Mouse (Mus musculus): ENCODE measurements at regions not wholly inside any gene's neighbourhood (a gene's known extent, or its start where the extent isn't known, plus 50 kb on each side); places are given as distances from the start of the nearest gene placed in this dataset.

DNA sequence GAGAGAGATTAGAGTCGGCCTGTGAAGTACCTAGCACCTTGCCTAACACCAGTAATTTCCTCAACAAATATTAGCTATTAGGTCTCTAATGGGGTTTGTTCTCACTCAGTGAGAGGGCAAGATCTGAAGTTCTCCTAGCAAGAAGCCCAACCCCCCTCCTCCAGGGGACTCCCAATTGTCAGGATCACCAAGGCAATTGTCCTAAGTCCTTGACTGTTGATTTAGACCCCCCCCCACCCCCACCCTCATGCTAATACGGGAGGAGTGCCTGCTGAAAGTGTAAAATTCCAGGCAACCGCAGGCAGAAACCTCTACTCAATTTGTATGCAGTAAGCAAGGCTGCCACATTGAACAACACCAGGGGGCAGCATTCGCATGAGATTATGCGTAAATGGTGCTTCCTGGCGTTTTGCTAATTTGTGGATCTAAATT lies 94.6 kb upstream of the Foxd3 start:
- H3K36me3 ChIP-seq (replicated peaks) = no peaks in the 10 kb centered on the region
- H3K4me1 ChIP-seq (ENCODE audit: insufficient read depth, low read depth, low read length) = no peaks in the 10 kb centered on the region
- peaks cover 33% of the 10 kb centered on the region for H3K9me3 ChIP-seq (replicated peaks)
- TF ChIP-seq GATA1 (IDR thresholded peaks at IDR 0.05; ENCODE audit: borderline replicate concordance, low read length) = no peak
- TF ChIP-seq CTCF (IDR thresholded peaks at IDR 0.05; ENCODE audit: low read depth, low read length) = no peak
- no peak for TF ChIP-seq GATA2 (IDR thresholded peaks at IDR 0.05; ENCODE audit: borderline replicate concordance, low read depth, low read length)
- TF ChIP-seq POLR2AphosphoS5 (IDR thresholded peaks at IDR 0.05; ENCODE audit: insufficient replicate concordance, low read depth, low read length) = no peak
- TF ChIP-seq TAL1 (conservative IDR thresholded peaks at IDR 0.05; ENCODE audit: low read depth, low read length) = no peak
- ATAC-seq (ENCODE audit: extremely low read depth, insufficient number of reproducible peaks, low FRiP score, poor library complexity, severe bottlenecking) (no peak), DNase-seq (ENCODE audit: low spot score) (no peak)
- H3K4me3 ChIP-seq (ENCODE audit: low read depth, low read length) = no peak overlapping the region
- no peaks in the 10 kb centered on the region for H3K27me3 ChIP-seq (ENCODE audit: insufficient read depth, low read length)

DNA sequence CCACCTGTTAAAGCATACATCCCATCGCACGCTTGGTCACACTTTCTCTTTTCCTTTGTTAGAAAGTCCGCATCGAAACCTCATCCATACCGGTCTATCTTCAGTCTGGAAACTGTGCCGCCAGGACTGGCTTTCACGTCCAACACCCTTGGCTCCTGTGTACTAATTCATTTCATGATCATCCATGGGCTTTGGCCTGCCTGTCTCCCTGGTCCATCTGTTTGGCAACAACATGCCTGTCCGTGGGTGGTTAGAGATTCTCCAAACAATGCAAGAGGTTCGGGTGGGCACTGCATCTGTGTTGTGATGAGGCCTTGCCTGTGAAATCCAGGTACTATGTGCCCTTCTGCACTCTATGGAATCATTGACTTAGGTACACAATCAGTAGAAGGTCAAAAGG lies 90.7 kb upstream of the Foxd3 start:
- peaks cover 43% of the 10 kb centered on the region for H3K9me3 ChIP-seq (replicated peaks)
- no peak overlapping the region for H3K4me3 ChIP-seq (ENCODE audit: low read depth, low read length)
- ATAC-seq (ENCODE audit: extremely low read depth, insufficient number of reproducible peaks, low FRiP score, poor library complexity, severe bottlenecking) = no peak
- no peak for TF ChIP-seq GATA1 (IDR thresholded peaks at IDR 0.05; ENCODE audit: borderline replicate concordance, low read length)
- no peak for TF ChIP-seq POLR2AphosphoS5 (IDR thresholded peaks at IDR 0.05; ENCODE audit: insufficient replicate concordance, low read depth, low read length)
- no peak for TF ChIP-seq GATA2 (IDR thresholded peaks at IDR 0.05; ENCODE audit: borderline replicate concordance, low read depth, low read length)
- TF ChIP-seq TAL1 (conservative IDR thresholded peaks at IDR 0.05; ENCODE audit: low read depth, low read length) = no peak
- TF ChIP-seq CTCF (IDR thresholded peaks at IDR 0.05; ENCODE audit: low read depth, low read length) = no peak
- no peaks in the 10 kb centered on the region for H3K4me1 ChIP-seq (ENCODE audit: insufficient read depth, low read depth, low read length)
- no peaks in the 10 kb centered on the region for H3K36me3 ChIP-seq (replicated peaks)
- H3K27me3 ChIP-seq (ENCODE audit: insufficient read depth, low read length) = no peaks in the 10 kb centered on the region
- no peak for DNase-seq (ENCODE audit: low spot score)

DNA sequence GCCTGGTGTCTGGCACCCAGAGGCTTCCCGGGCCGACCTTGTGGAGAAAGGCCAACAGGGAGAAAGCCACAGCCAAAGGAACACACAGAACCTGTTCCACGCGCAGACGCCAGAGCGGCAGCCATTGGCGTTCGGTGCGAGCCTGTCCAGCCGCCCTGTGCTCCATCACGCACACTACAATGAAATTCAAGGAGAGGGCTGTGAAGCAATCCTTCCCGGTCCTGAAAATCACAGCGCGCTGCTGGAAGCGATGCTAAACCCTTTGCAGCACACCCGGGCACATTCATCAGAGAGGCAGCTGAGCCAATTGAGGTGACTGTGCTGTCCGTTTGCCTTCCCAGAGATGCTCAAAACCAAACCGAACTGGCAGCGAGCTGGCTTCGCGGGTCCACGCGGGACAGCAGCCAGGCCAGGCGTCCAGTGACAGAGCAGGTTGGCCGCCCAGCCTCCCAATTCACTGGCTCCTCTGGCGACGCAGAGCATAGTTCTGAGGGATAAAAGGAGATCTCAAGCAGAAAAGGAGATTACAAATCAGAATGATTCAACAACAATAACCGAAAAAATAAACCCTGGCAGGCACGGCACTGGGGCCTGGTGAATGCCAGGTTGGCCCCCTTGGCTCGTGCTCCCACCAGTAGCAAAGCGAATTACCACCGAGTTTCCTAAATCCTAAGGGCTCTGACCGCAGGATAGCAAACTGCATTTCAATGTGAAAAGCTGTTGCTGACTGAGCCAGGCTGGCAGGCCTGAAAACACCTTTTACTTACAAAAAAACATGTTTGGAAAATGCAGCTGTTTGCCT lies 83.1 kb upstream of the Foxd3 start:
- H3K27me3 ChIP-seq (ENCODE audit: insufficient read depth, low read length) = no peaks in the 10 kb centered on the region
- ATAC-seq (ENCODE audit: extremely low read depth, insufficient number of reproducible peaks, low FRiP score, poor library complexity, severe bottlenecking) (no peak), DNase-seq (ENCODE audit: low spot score) (no peak)
- peaks cover 40% of the 10 kb centered on the region for H3K9me3 ChIP-seq (replicated peaks)
- no peaks in the 10 kb centered on the region for H3K36me3 ChIP-seq (replicated peaks)
- TF ChIP-seq TAL1 (conservative IDR thresholded peaks at IDR 0.05; ENCODE audit: low read depth, low read length) = no peak
- TF ChIP-seq POLR2AphosphoS5 (IDR thresholded peaks at IDR 0.05; ENCODE audit: insufficient replicate concordance, low read depth, low read length) = no peak
- TF ChIP-seq CTCF (IDR thresholded peaks at IDR 0.05; ENCODE audit: low read depth, low read length) = no peak
- TF ChIP-seq GATA2 (IDR thresholded peaks at IDR 0.05; ENCODE audit: borderline replicate concordance, low read depth, low read length) = no peak
- TF ChIP-seq GATA1 (IDR thresholded peaks at IDR 0.05; ENCODE audit: borderline replicate concordance, low read length) = no peak
- H3K4me1 ChIP-seq (ENCODE audit: insufficient read depth, low read depth, low read length) = no peaks in the 10 kb centered on the region
- no peak overlapping the region; the same call in 1 of the 2 replicates for H3K4me3 ChIP-seq (ENCODE audit: low read depth, low read length)

DNA sequence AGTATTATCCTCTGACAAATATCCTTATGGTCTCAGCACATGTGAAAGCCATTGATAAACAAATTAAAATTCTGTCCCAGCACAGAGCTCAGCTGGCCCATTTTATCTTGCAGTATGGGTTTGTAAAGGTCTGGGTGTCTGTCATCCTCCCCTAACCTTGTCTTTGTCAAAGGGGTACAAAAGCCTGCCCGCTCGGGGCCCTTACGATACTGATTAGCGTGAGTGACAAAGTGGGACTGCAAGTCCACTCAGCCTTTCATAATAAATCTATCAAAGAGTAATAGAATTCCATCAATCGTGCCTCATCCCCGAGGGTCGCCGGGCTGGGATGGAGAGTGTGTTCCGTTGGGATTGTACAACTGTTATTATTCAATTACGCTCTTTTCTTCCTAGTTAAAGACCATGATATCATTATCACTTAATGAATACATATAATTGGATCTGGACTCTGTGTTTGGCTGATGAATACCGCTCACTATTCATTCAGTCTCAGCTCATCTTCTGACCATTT lies 82.0 kb upstream of the Foxd3 start:
- Histone ChIP-seq H3K36me3 (replicated peaks) (no peaks in the 10 kb centered on the region), H3K9me3 (replicated peaks) (peaks cover 40% of the 10 kb centered on the region), H3K4me1 (ENCODE audit: insufficient read depth, low read depth, low read length) (no peaks in the 10 kb centered on the region), H3K4me3 (ENCODE audit: low read depth, low read length) (no peak overlapping the region), H3K27me3 (ENCODE audit: insufficient read depth, low read length) (no peaks in the 10 kb centered on the region)
- ATAC-seq (ENCODE audit: extremely low read depth, insufficient number of reproducible peaks, low FRiP score, poor library complexity, severe bottlenecking) (no peak), DNase-seq (ENCODE audit: low spot score) (no peak)
- TF ChIP-seq TAL1 (conservative IDR thresholded peaks at IDR 0.05; ENCODE audit: low read depth, low read length) = no peak
- no peak for TF ChIP-seq POLR2AphosphoS5 (IDR thresholded peaks at IDR 0.05; ENCODE audit: insufficient replicate concordance, low read depth, low read length)
- TF ChIP-seq CTCF (IDR thresholded peaks at IDR 0.05; ENCODE audit: low read depth, low read length) = no peak
- TF ChIP-seq GATA1 (IDR thresholded peaks at IDR 0.05; ENCODE audit: borderline replicate concordance, low read length) = no peak
- TF ChIP-seq GATA2 (IDR thresholded peaks at IDR 0.05; ENCODE audit: borderline replicate concordance, low read depth, low read length) = no peak

DNA sequence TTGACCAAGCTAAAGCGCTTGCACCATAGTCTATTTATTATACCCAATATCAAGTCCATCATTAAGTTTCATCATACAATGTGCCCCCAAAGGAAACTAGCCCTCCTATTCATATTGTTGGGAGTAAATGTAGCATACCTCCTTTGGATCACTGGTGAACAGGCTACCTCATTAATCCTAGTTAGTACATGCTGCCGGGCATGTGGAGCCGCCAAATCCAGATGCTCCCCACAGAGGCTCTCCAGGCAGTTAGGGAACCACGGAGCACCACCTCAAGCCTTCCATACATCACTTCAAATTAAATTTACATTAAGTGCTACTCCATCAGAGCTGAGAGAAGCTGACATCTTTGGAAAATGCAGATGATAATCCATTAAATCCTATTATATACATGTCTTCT lies 81.1 kb upstream of the Foxd3 start:
- TF ChIP-seq GATA1 (IDR thresholded peaks at IDR 0.05; ENCODE audit: borderline replicate concordance, low read length) (no peak), POLR2AphosphoS5 (IDR thresholded peaks at IDR 0.05; ENCODE audit: insufficient replicate concordance, low read depth, low read length) (no peak), GATA2 (IDR thresholded peaks at IDR 0.05; ENCODE audit: borderline replicate concordance, low read depth, low read length) (no peak), CTCF (IDR thresholded peaks at IDR 0.05; ENCODE audit: low read depth, low read length) (no peak), TAL1 (conservative IDR thresholded peaks at IDR 0.05; ENCODE audit: low read depth, low read length) (no peak)
- Histone ChIP-seq H3K27me3 (ENCODE audit: insufficient read depth, low read length) (no peaks in the 10 kb centered on the region), H3K4me1 (ENCODE audit: insufficient read depth, low read depth, low read length) (no peaks in the 10 kb centered on the region), H3K9me3 (replicated peaks) (peaks cover 34% of the 10 kb centered on the region), H3K36me3 (replicated peaks) (no peaks in the 10 kb centered on the region), H3K4me3 (ENCODE audit: low read depth, low read length) (no peak overlapping the region)
- ATAC-seq (ENCODE audit: extremely low read depth, insufficient number of reproducible peaks, low FRiP score, poor library complexity, severe bottlenecking) = no peak
- no peak for DNase-seq (ENCODE audit: low spot score)

DNA sequence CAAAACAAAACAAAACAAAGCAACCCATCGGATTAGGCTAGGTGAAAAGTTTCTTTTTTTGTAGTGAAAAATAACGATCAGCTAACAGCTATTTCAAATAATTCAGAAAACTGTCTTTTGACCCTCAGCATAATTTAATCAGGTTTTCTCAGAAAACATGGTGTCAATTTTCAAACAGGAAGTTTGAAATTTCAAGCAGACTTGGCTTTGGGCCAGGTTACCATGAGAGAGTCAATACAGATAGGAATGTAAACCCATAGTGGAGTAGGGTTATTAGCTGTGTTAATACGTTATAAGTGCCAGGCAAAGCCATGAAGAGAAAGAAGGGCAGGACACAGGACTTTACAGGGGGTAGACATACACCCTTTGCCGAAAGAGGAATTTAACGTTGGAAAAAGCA lies 58.3 kb upstream of the Foxd3 start:
- no peaks in the 10 kb centered on the region for H3K36me3 ChIP-seq (replicated peaks)
- peaks cover 11% of the 10 kb centered on the region for H3K9me3 ChIP-seq (replicated peaks)
- DNase-seq (ENCODE audit: low spot score) (no peak), ATAC-seq (ENCODE audit: extremely low read depth, insufficient number of reproducible peaks, low FRiP score, poor library complexity, severe bottlenecking) (no peak)
- no peaks in the 10 kb centered on the region for H3K4me1 ChIP-seq (ENCODE audit: insufficient read depth, low read depth, low read length)
- TF ChIP-seq GATA2 (IDR thresholded peaks at IDR 0.05; ENCODE audit: borderline replicate concordance, low read depth, low read length) (no peak), GATA1 (IDR thresholded peaks at IDR 0.05; ENCODE audit: borderline replicate concordance, low read length) (no peak), POLR2AphosphoS5 (IDR thresholded peaks at IDR 0.05; ENCODE audit: insufficient replicate concordance, low read depth, low read length) (no peak), TAL1 (conservative IDR thresholded peaks at IDR 0.05; ENCODE audit: low read depth, low read length) (no peak), CTCF (IDR thresholded peaks at IDR 0.05; ENCODE audit: low read depth, low read length) (no peak)
- H3K4me3 ChIP-seq (ENCODE audit: low read depth, low read length) = no peak overlapping the region
- no peaks in the 10 kb centered on the region for H3K27me3 ChIP-seq (ENCODE audit: insufficient read depth, low read length)
